Mouse (Mus musculus): ENCODE results near the gene Grin2d. TPM values are rescaled to one million over a fixed set of nuclear protein-coding genes. Genes with fewer than 3 reads are reported as not detected.

Grin2d gene
- polyA plus RNA-seq, 1 experiment from 2014 or later = 0.49 TPM

DNA sequence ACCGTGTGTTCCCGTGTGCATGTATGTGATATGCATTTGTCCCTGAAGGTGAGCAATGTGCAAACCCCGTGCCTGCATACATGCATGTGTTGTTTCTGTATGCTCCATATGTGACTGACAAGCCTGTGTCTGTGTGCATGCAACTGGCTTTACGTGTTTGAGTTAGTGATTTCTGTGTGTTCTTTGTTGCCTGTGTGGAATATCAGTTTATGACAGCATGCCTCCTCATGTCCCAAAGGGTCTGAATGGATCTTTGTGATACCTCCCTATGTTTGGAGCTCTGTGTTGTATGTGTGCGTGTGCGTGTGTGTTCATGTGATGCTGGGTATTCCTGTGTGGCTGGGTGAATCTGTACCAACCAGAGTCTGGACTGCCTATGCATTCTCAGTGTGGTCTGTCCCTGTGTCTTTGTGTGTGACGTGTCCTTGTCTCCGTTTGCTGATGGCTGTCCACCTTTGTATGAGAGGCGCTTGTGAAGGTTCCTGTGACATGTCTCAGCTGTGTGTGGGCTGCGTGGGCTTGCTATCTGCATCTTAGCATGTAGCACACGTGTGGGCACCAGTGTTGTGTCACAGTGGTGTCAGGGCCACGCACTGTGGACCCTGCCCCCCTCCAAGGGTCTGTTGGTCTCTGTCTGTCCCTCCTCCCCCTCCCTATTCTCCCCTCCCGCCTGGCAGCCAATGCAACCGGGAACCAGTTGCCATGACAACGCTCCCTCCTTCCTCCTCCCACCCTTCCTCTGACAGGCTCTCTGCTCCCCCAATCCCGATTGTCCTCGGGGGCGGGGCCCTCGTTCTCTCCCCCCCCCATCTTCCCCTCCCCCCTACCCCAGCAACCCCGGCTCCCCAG lies 93.4 kb downstream of the Grin2d start, which contains the start of gene Sult2b1:
Sult2b1 (minus strand) TSS at position 146 of the 849 bp plus-strand sequence.
- no peaks in the 10 kb centered on the region for H3K36me3 ChIP-seq
- no peak within 1 kb of the TSS for H3K27ac ChIP-seq
- ATAC-seq = peak; percentile 37
- H3K4me2 ChIP-seq (replicated peaks) = peak within 1 kb of the TSS; percentile 79
- H3K9ac ChIP-seq = peak within 1 kb of the TSS; percentile 41
- WGBS = 24% methylated on average over 18 of the region's 20 CpGs
- H3K4me3 ChIP-seq (replicated peaks) = peak within 1 kb of the TSS; percentile 62
- H3K4me1 ChIP-seq (replicated peaks) = peaks cover 31% of the 10 kb centered on the region
- no peaks in the 10 kb centered on the region for H3K27me3 ChIP-seq (replicated peaks)
- H3K9me3 ChIP-seq = no peaks in the 10 kb centered on the region

GRCm38 (mm10) chr7:45783511-45784091 lies 94.6 kb downstream of the Grin2d start, which contains the start of gene Lmtk3:
Gene Lmtk3 (plus strand): TSS chr7:45783738.
- H3K9ac ChIP-seq = peak within 1 kb of the TSS; percentile 41
- no peaks in the 10 kb centered on the region for H3K36me3 ChIP-seq
- H3K4me1 ChIP-seq (replicated peaks) = peaks cover 36% of the 10 kb centered on the region
- ATAC-seq = peak; percentile 63
- peak within 1 kb of the TSS; percentile 62 for H3K4me3 ChIP-seq (replicated peaks)
- no peaks in the 10 kb centered on the region for H3K9me3 ChIP-seq
- peak within 1 kb of the TSS; percentile 79 for H3K4me2 ChIP-seq (replicated peaks)
- WGBS = under 1% methylated on average over 38 of the region's 38 CpGs
- no peaks in the 10 kb centered on the region for H3K27me3 ChIP-seq (replicated peaks)
- no peak within 1 kb of the TSS for H3K27ac ChIP-seq

GRCm38 (mm10) chr7:45782271-45782670 lies 95.9 kb downstream of the Grin2d start:
- H3K9me3 ChIP-seq = no peaks in the 10 kb centered on the region
- H3K27ac ChIP-seq = no peak overlapping the region
- H3K4me1 ChIP-seq (replicated peaks) = peaks cover 36% of the 10 kb centered on the region
- H3K27me3 ChIP-seq (replicated peaks) = no peaks in the 10 kb centered on the region
- H3K4me3 ChIP-seq (replicated peaks) = no peak overlapping the region
- no peak overlapping the region for H3K9ac ChIP-seq
- H3K36me3 ChIP-seq = no peaks in the 10 kb centered on the region
- H3K4me2 ChIP-seq (replicated peaks) = no peak overlapping the region
- ATAC-seq = no peak
- WGBS = 67% methylated on average over 4 of the region's 4 CpGs

Other genes with a start within 250 kb of the Grin2d start
- 5.2 and 7.3 TPM in 2 replicates for gene Mamstr, start 238.4 kb downstream of the Grin2d start, polyA plus RNA-seq (2015; fragmentation: Nextera tagmentation; extraction: Ambion mirVana)
- gene Fut2, start 212.0 kb downstream of the Grin2d start, polyA plus RNA-seq (2015; fragmentation: Nextera tagmentation; extraction: Ambion mirVana) = 12.2 and 12.8 TPM in 2 replicates
- 0.73 TPM in 2 replicates for gene Ntn5, start 194.4 kb downstream of the Grin2d start, polyA plus RNA-seq (2015; fragmentation: Nextera tagmentation; extraction: Ambion mirVana)
- gene Sec1, start 184.0 kb downstream of the Grin2d start, polyA plus RNA-seq (2015; fragmentation: Nextera tagmentation; extraction: Ambion mirVana) = 1.9 and 2.0 TPM in 2 replicates
- gene Car11, start 178.5 kb downstream of the Grin2d start, polyA plus RNA-seq (2015; fragmentation: Nextera tagmentation; extraction: Ambion mirVana) = 5.5 and 6.4 TPM in 2 replicates
- gene Dbp, start 173.3 kb downstream of the Grin2d start, polyA plus RNA-seq (2015; fragmentation: Nextera tagmentation; extraction: Ambion mirVana) = 3.1 and 3.4 TPM in 2 replicates
- gene Rpl18, start 162.9 kb downstream of the Grin2d start, polyA plus RNA-seq (2015; fragmentation: Nextera tagmentation; extraction: Ambion mirVana) = 1,110 and 1,134 TPM in 2 replicates
- gene Sphk2, start 160.4 kb downstream of the Grin2d start, polyA plus RNA-seq (2015; fragmentation: Nextera tagmentation; extraction: Ambion mirVana) = 38.1 and 41.6 TPM in 2 replicates
- gene Fam83e, start 157.2 kb downstream of the Grin2d start, polyA plus RNA-seq (2015; fragmentation: Nextera tagmentation; extraction: Ambion mirVana) = 19.7 and 22.4 TPM in 2 replicates
- gene Spaca4, start 152.6 kb downstream of the Grin2d start, polyA plus RNA-seq (2015; fragmentation: Nextera tagmentation; extraction: Ambion mirVana) = 0.49 and 0.74 TPM in 2 replicates
- 0.43 and 0.90 TPM in 2 replicates for gene Lmtk3, start 94.6 kb downstream of the Grin2d start, polyA plus RNA-seq (2015; fragmentation: Nextera tagmentation; extraction: Ambion mirVana)
- gene Sult2b1, start 93.7 kb downstream of the Grin2d start, polyA plus RNA-seq (2015; fragmentation: Nextera tagmentation; extraction: Ambion mirVana) = 2.8 and 2.9 TPM in 2 replicates
- gene Cyth2, start 63.8 kb downstream of the Grin2d start, polyA plus RNA-seq (2015; fragmentation: Nextera tagmentation; extraction: Ambion mirVana) = 89.0 and 92.0 TPM in 2 replicates
- gene Kcnj14, start 53.6 kb downstream of the Grin2d start, polyA plus RNA-seq (2015; fragmentation: Nextera tagmentation; extraction: Ambion mirVana) = 0.88 and 1.0 TPM in 2 replicates
- gene Grwd1, start 47.4 kb downstream of the Grin2d start, polyA plus RNA-seq (2015; fragmentation: Nextera tagmentation; extraction: Ambion mirVana) = 67.1 and 71.3 TPM in 2 replicates
- 70.8 and 74.5 TPM in 2 replicates for gene Kdelr1, start 5.6 kb downstream of the Grin2d start, polyA plus RNA-seq (2015; fragmentation: Nextera tagmentation; extraction: Ambion mirVana)
- 0.85 and 1.00 TPM in 2 replicates for gene Syngr4, start 18.3 kb upstream of the Grin2d start, polyA plus RNA-seq (2015; fragmentation: Nextera tagmentation; extraction: Ambion mirVana)
- gene Tmem143, start 18.6 kb upstream of the Grin2d start, polyA plus RNA-seq (2015; fragmentation: Nextera tagmentation; extraction: Ambion mirVana) = 5.8 and 7.0 TPM in 2 replicates
- 141 and 168 TPM in 2 replicates for gene Emp3, start 43.0 kb upstream of the Grin2d start, polyA plus RNA-seq (2015; fragmentation: Nextera tagmentation; extraction: Ambion mirVana)
- gene Ccdc114, start 45.7 kb upstream of the Grin2d start, polyA plus RNA-seq (2015; fragmentation: Nextera tagmentation; extraction: Ambion mirVana) = 4.3 and 4.5 TPM in 2 replicates
- 3.2 and 3.3 TPM in 2 replicates for gene Abcc6, start 151.9 kb upstream of the Grin2d start, polyA plus RNA-seq (2015; fragmentation: Nextera tagmentation; extraction: Ambion mirVana)
- gene Nomo1, start 155.3 kb upstream of the Grin2d start, polyA plus RNA-seq (2015; fragmentation: Nextera tagmentation; extraction: Ambion mirVana) = 80.4 and 84.7 TPM in 2 replicates
- 0.77 and 0.91 TPM in 2 replicates for gene Kcnj11, start 222.4 kb upstream of the Grin2d start, polyA plus RNA-seq (2015; fragmentation: Nextera tagmentation; extraction: Ambion mirVana)

Data from intestine, embryonic 15.5 days (tissue).